Mouse (Mus musculus) stomach, embryonic 15.5 days (tissue): ENCODE results near the gene Wwtr1. TPM values are rescaled to one million over a fixed set of nuclear protein-coding genes. Genes with fewer than 3 reads are reported as not detected.
A peak's percentile ranks its signal among the peaks of the same experiment; 100 is the strongest.

Source experiments
- ATAC-seq: fragments of 200-750 bp; cut with Nextera tagmentation; 2 replicates; pipeline ENCODE4 v1.8.0; 2017; ENCODE audit warnings: low read depth, moderate number of reproducible peaks, moderate TSS enrichment; ENCODE audit not compliant: insufficient read depth, low FRiP score
- H3K27ac ChIP-seq: fragments of 300-500 bp; sonication (generic); 2 replicates; pipeline ENCODE4 v1.5.1; 2015; ENCODE audit warnings: mild to moderate bottlenecking, inconsistent platforms
- H3K27me3 ChIP-seq: fragments of 300-500 bp; sonication (generic); replicated peaks from 2 replicates; pipeline ENCODE4 v1.6.1; 2015; ENCODE audit warnings: inconsistent platforms
- H3K36me3 ChIP-seq: fragments of 300-500 bp; sonication (generic); 2 replicates; pipeline ENCODE4 v1.6.1; 2015; ENCODE audit warnings: inconsistent platforms
- H3K4me1 ChIP-seq: fragments of 300-500 bp; sonication (generic); 2 replicates; pipeline ENCODE4 v1.6.1; 2015; ENCODE audit warnings: inconsistent platforms
- H3K4me2 ChIP-seq: fragments of 300-500 bp; sonication (generic); 2 replicates; pipeline ENCODE4 v1.6.1; 2015; ENCODE audit warnings: mild to moderate bottlenecking, inconsistent platforms
- H3K4me3 ChIP-seq: fragments of 300-500 bp; sonication (generic); replicated peaks from 2 replicates; pipeline ENCODE4 v1.5.1; 2015; ENCODE audit warnings: inconsistent platforms
- H3K9ac ChIP-seq: fragments of 300-500 bp; sonication (generic); 2 replicates; pipeline ENCODE4 v1.6.1; 2015; ENCODE audit warnings: inconsistent platforms
- H3K9me3 ChIP-seq: fragments of 300-500 bp; sonication (generic); 2 replicates; pipeline ENCODE4 v1.6.1; 2016; ENCODE audit warnings: inconsistent platforms
- WGBS: fragments of 180-500 bp; shearing (Covaris S2); methylation state at CpG from one replicate; pipeline ENCODE4 v1.1.7; 2015; 5-methylcytosine and 5-hydroxymethylcytosine counted together
- polyA plus RNA-seq: library from polyadenylated mRNA; unstranded; fragments of >200 nt; fragmentation: Nextera tagmentation; extraction: Ambion mirVana; gene quantifications from 2 replicates; pipeline ENCODE4 v1.2.1, GENCODE M21; 2015

Wwtr1 gene
- polyA plus RNA-seq, 1 experiment from 2014 or later, result 18.9 TPM

DNA sequence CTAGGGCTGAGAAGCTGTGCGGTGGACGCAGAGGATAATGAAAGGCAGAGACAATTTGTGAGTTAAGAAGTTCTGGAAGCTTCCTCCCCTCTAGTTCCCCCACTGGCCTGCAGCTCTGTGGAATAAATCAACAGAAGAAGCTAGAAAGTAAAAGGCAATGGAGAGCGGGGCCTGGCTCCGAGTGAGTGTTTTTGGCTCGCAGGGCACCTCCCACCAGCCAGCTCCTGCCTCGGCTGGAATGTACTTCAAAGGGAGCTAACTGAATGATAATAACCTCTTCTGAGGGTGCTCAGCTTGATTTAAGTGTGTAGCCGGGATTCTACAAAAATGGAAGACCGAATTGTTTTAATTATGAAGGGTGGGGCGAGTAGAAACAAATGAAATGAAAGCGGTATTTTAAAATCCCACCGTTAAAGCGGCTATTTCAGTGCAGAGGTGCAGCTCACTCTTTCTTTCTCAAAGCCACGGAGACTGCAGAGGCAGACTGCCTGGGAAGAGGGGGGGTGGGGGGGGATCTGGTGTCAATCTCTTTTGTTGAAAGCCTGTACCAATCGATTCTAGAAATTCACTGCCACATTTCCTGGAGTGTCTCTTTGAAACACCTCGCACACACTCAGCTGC is 104.6 kb downstream of the Wwtr1 start:
- Histone ChIP-seq H3K36me3 (no peaks in the 10 kb centered on the region), H3K27ac (peak overlapping the region; percentile 80), H3K4me3 (peak overlapping the region; percentile 18; the same call in 1 of the 2 replicates), H3K4me1 (peaks cover 12% of the 10 kb centered on the region; the same call in 1 of the 2 replicates), H3K4me2 (peak overlapping the region; percentile 48), H3K9me3 (no peaks in the 10 kb centered on the region), H3K9ac (no peak overlapping the region), H3K27me3 (no peaks in the 10 kb centered on the region)
- peak; percentile 59; the same call in 1 of the 2 replicates for ATAC-seq
- WGBS, result 10% methylated on average over 15 of the region's 15 CpGs

DNA sequence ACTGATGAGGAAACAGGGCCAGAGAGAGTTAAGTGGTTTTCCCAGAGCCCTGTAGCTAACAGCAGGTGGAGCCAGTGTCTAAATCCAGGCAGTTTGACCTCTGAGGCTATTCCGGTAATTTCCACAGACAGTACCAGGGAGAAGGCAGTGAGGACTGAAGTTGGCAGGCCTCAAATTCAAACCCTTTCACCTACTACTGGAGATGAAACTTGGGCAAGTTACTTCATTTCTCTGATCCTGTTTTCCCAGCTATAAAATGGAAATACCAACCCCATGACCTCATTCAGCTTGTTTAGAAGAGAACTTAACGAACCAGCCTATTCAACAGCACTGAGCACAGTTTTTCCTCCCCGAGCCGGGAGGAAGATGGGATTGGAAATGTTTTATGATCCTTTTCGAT is 105.4 kb downstream of the Wwtr1 start:
- 22% methylated on average over 5 of the region's 5 CpGs for WGBS
- Histone ChIP-seq H3K27me3 (no peaks in the 10 kb centered on the region), H3K4me1 (peaks cover 12% of the 10 kb centered on the region; the same call in 1 of the 2 replicates), H3K4me3 (no peak overlapping the region), H3K9me3 (no peaks in the 10 kb centered on the region), H3K27ac (peak overlapping the region; percentile 80), H3K36me3 (no peaks in the 10 kb centered on the region), H3K4me2 (peak overlapping the region; percentile 48), H3K9ac (no peak overlapping the region)
- no peak for ATAC-seq

DNA sequence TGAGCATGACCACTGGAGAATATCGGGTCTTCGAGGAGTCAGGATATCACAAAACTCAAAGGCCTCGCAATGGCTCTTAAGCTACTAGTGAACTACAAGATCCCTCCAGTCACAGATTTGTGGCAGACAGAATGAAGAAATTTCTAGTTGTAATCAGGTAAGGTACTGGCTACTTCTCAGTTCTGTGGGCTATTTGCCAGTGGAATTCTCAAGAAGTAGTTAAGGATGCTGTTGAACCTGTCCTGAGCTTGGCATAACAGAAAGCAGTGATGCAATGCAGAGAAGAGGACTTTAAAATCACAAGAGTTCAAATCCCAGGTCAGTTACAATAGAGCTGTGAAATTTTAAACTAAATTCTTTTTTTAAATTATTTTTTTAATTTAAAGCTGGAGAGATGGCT is 106.4 kb downstream of the Wwtr1 start:
- no peak overlapping the region for H3K9ac ChIP-seq
- H3K4me2 ChIP-seq, result no peak overlapping the region
- H3K27ac ChIP-seq, result no peak overlapping the region
- no peaks in the 10 kb centered on the region for H3K9me3 ChIP-seq
- no peaks in the 10 kb centered on the region for H3K27me3 ChIP-seq
- peaks cover 12% of the 10 kb centered on the region; the same call in 1 of the 2 replicates for H3K4me1 ChIP-seq
- no peaks in the 10 kb centered on the region for H3K36me3 ChIP-seq
- WGBS, result 95% methylated on average over 3 of the region's 3 CpGs
- no peak overlapping the region for H3K4me3 ChIP-seq
- ATAC-seq, result no peak

DNA sequence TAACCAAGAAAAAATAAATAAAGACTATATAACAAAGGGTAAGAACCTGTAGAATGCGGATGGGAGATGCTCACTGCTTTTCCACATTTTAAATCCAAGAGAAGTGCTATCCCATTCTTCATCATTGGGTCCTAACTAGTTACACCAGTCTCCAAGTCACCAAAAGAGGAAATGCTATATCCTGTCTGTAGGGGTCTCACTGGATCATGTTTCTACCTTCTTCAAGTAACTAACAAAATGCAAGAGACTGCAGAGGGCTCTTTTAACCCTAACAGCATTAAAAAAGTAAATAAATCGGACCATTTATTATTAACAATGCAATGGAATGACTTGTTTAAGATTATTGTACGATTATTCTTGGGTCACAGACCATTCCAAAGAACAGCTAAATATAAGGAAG is 109.4 kb downstream of the Wwtr1 start:
- H3K27me3 ChIP-seq, result no peaks in the 10 kb centered on the region
- no peak for ATAC-seq
- no peak overlapping the region for H3K27ac ChIP-seq
- no peaks in the 10 kb centered on the region for H3K36me3 ChIP-seq
- peaks cover 12% of the 10 kb centered on the region; the same call in 1 of the 2 replicates for H3K4me1 ChIP-seq
- H3K4me2 ChIP-seq, result no peak overlapping the region
- H3K9me3 ChIP-seq, result no peaks in the 10 kb centered on the region
- 52% methylated on average over 3 of the region's 3 CpGs for WGBS
- no peak overlapping the region for H3K9ac ChIP-seq
- H3K4me3 ChIP-seq, result no peak overlapping the region

DNA sequence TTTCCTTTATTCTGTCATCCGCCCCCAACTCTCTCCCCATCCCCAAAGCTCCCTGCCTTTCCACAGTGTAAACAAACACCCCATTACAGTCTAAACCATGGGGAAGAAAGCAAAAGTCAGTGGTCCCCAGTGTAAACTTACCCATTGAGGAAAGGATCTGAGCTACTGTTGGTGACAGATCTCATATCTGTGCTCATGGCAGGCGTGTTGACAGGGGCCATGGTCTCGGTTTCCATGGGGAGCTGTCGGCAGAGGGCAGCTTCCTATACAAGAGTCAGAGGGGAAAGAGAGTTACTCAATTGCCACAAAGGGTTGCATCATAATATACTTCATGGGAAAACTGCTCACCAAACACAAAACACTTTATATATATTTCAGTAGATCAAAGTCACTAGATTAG is 112.4 kb downstream of the Wwtr1 start:
- no peaks in the 10 kb centered on the region for H3K36me3 ChIP-seq
- no peaks in the 10 kb centered on the region for H3K4me1 ChIP-seq
- H3K9ac ChIP-seq, result no peak overlapping the region
- H3K9me3 ChIP-seq, result no peaks in the 10 kb centered on the region
- no peak overlapping the region for H3K4me3 ChIP-seq
- no peak overlapping the region for H3K4me2 ChIP-seq
- no peak overlapping the region for H3K27ac ChIP-seq
- no peaks in the 10 kb centered on the region for H3K27me3 ChIP-seq
- no peak for ATAC-seq
- 71% methylated on average over 4 of the region's 4 CpGs for WGBS

DNA sequence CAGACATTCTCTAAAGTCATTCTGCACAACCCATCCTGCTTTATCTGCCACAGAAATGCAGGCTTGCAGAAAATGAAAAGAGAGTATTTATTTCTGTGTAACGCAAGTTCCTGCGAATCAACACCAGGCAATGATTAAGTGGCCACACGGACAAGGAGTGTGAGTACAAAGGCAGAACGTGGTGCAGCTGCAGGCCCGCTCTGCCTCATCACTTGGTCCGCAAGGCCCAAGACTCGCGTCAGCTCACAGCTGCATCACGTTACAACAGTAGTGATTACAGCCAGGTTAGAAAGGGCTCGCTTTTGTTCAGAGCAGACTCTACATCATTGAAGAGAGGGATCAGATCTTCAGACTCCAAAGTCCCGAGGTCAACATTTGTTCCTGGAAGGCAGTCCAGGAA is 117.1 kb downstream of the Wwtr1 start:
- Histone ChIP-seq H3K4me3 (no peak overlapping the region), H3K9ac (no peak overlapping the region), H3K4me2 (no peak overlapping the region), H3K4me1 (no peaks in the 10 kb centered on the region), H3K27ac (no peak overlapping the region), H3K27me3 (no peaks in the 10 kb centered on the region), H3K36me3 (no peaks in the 10 kb centered on the region), H3K9me3 (no peaks in the 10 kb centered on the region)
- whole genome bisulfite sequencing, result 37% methylated on average over 11 of the region's 11 CpGs
- ATAC-seq, result no peak

DNA sequence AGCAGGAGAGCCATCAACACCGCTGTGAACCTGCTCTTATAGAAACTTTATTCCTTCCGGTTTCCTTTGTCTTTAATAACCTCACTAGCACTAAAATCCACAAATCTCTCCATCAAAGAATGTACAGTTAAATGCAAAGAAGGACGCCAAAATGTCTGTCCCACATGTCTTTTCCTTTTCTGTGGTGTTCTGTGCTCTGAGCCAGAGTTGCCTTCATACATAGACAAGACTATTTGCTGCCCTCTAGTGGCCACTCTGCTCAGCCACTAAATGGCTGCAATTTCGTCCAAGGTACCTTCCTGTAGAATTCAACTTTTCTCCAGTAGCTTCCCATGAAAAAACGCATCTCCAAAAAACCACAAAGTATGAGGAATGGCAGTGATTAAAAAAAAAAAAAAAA is 127.3 kb downstream of the Wwtr1 start:
- ATAC-seq, result no peak
- Histone ChIP-seq H3K27ac (no peak overlapping the region), H3K36me3 (no peaks in the 10 kb centered on the region), H3K4me2 (no peak overlapping the region), H3K27me3 (no peaks in the 10 kb centered on the region), H3K4me3 (no peak overlapping the region), H3K9ac (no peak overlapping the region), H3K9me3 (no peaks in the 10 kb centered on the region), H3K4me1 (no peaks in the 10 kb centered on the region)
- 32% methylated on average over 5 of the region's 5 CpGs for WGBS

DNA sequence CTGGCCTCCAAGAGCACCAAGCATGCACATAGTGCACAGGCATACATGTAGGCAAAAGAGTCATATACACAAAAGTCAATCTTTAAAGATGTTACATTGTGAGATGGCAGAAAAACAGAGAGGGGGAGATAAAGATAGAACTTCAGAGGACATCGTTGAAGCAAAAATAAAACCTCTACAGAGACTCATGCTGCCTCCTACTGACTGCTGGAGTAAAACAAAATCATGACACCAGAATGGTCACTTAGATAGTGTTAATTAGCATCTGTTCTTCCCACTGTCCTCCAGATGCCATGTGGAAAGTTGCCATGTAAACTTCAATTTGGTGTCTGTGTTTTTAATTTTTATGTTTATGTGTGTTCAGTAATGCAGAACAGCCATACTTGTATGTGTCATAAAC is 127.8 kb downstream of the Wwtr1 start:
- Histone ChIP-seq H3K4me2 (no peak overlapping the region), H3K4me3 (no peak overlapping the region), H3K9me3 (no peaks in the 10 kb centered on the region), H3K9ac (no peak overlapping the region), H3K4me1 (no peaks in the 10 kb centered on the region), H3K36me3 (no peaks in the 10 kb centered on the region), H3K27ac (no peak overlapping the region), H3K27me3 (no peaks in the 10 kb centered on the region)
- ATAC-seq, result no peak
- 35% methylated on average over 1 of the region's 1 CpGs for WGBS

DNA sequence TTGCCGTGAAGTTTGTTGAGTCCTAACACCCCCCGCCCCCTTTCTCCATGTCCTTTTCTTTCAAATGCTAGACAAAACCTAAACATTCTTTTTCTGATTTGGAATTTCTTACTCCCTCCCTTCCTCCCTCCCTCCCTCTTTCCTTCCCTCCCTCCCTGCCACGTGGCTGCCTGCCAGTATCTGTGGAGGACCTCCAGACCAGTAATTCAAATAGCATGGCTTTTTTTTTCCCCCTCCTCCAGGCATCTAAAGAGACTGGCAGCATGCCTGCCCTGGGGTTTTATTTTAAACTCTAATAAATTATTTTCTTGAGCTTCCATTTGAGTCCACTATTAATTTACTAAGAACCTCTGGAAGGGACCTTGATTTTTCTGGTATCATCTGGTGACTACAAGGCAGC is 130.0 kb downstream of the Wwtr1 start:
- H3K4me3 ChIP-seq, result no peak overlapping the region
- H3K4me2 ChIP-seq, result no peak overlapping the region
- no peaks in the 10 kb centered on the region for H3K27me3 ChIP-seq
- H3K9ac ChIP-seq, result no peak overlapping the region
- H3K4me1 ChIP-seq, result no peaks in the 10 kb centered on the region
- H3K9me3 ChIP-seq, result no peaks in the 10 kb centered on the region
- no peak overlapping the region for H3K27ac ChIP-seq
- 35% methylated on average over 3 of the region's 3 CpGs for WGBS
- H3K36me3 ChIP-seq, result no peaks in the 10 kb centered on the region
- ATAC-seq, result no peak

DNA sequence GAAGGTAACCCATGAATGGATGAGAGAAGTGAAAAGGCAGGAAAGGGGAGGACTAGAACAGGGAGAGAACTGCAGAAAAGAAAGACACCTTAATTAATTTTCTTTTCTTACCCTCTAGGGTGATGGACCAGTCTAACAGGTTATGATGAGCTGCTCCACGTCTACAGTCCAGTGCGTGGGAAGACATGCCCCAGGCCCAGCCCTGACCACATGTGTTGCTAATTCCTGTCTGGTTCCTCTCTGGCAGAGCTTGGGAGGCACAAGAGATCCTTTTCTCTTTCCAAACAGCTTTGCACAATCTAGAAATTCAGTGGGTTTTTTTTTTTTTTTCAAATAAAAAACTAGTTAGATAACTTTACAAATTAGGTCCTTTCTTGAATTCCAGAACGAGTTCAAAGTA is 134.8 kb downstream of the Wwtr1 start:
- WGBS, result 51% methylated on average over 3 of the region's 3 CpGs
- H3K4me2 ChIP-seq, result no peak overlapping the region
- H3K4me3 ChIP-seq, result no peak overlapping the region
- no peaks in the 10 kb centered on the region for H3K36me3 ChIP-seq
- H3K9ac ChIP-seq, result no peak overlapping the region
- no peaks in the 10 kb centered on the region for H3K4me1 ChIP-seq
- ATAC-seq, result no peak
- no peaks in the 10 kb centered on the region for H3K9me3 ChIP-seq
- no peaks in the 10 kb centered on the region for H3K27me3 ChIP-seq
- H3K27ac ChIP-seq, result no peak overlapping the region

DNA sequence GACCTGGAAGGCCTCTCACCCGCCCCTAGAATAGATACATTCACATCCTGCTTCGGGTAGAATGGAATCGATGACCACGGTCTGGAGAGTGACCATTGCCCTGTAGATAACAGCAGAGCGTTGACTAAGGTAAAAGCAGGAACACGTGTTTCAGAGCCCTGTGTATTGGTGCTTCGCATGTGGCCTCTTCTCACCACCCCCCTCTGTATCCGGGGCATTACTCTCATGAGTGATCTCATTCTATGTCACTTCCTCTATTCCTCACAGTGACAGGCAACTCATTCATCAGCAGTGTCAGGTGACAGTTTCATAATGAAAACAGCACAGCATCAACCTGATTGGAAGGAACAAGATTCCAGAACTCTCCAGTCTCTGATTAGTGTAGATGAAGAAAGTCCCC is 140.3 kb downstream of the Wwtr1 start:
- no peak overlapping the region for H3K27ac ChIP-seq
- no peaks in the 10 kb centered on the region for H3K9me3 ChIP-seq
- H3K4me2 ChIP-seq, result no peak overlapping the region
- 71% methylated on average over 8 of the region's 8 CpGs for WGBS
- H3K27me3 ChIP-seq, result no peaks in the 10 kb centered on the region
- no peak overlapping the region for H3K4me3 ChIP-seq
- H3K4me1 ChIP-seq, result no peaks in the 10 kb centered on the region
- ATAC-seq, result no peak
- H3K36me3 ChIP-seq, result no peaks in the 10 kb centered on the region
- H3K9ac ChIP-seq, result no peak overlapping the region

DNA sequence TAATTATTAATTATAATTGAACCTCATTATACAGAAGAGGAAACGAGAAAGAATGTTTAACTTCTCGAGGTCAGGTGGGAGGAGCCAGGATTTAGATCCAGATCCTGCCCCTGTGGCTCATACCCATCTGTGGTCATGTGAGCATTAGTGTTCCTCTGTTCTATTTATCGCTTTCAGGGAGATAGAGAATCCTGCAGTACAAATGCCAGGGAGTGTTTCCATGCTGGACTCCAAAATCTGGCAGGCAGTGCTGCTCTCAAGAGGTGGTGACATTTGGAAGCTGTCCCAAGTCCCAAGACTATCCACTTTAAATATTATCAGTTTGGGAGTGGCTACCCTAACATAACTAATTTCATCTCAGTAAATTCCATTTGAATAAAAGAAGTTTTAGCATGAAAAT is 144.0 kb downstream of the Wwtr1 start:
- ATAC-seq, result no peak
- Histone ChIP-seq H3K4me2 (no peak overlapping the region), H3K9ac (no peak overlapping the region), H3K9me3 (no peaks in the 10 kb centered on the region), H3K36me3 (no peaks in the 10 kb centered on the region), H3K4me3 (no peak overlapping the region), H3K4me1 (no peaks in the 10 kb centered on the region), H3K27me3 (no peaks in the 10 kb centered on the region), H3K27ac (no peak overlapping the region)
- WGBS, result 65% methylated on average over 3 of the region's 3 CpGs

DNA sequence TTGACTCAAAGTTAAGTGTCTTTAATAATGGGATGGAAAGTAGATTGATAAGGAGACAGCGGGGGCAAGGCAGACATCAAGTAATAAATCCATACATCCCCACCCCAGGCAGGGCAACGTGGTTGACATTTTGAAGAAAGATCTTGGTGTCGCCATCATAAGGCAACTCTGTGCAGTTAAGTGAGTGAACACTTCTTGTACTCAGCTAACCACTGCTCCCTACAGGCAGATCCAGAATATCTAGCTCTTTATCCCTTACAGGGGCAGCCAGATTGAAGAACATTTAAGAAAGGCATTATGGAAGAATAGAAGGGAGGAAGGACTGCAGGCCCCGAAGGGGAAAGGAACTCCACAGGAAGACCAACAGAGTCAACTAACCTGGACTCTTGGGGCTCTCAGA is 146.2 kb downstream of the Wwtr1 start:
- H3K27ac ChIP-seq, result no peak overlapping the region
- no peaks in the 10 kb centered on the region for H3K36me3 ChIP-seq
- ATAC-seq, result no peak

More for the DNA sequence above, 146.2 kb downstream of the Wwtr1 start:
- Histone ChIP-seq H3K9ac (no peak overlapping the region), H3K4me2 (no peak overlapping the region), H3K9me3 (no peaks in the 10 kb centered on the region), H3K4me1 (no peaks in the 10 kb centered on the region), H3K4me3 (no peak overlapping the region), H3K27me3 (no peaks in the 10 kb centered on the region)
- 54% methylated on average over 4 of the region's 4 CpGs for WGBS
